Mouse (Mus musculus): ENCODE measurements around the gene Vcl.

The Vcl gene

DNA sequence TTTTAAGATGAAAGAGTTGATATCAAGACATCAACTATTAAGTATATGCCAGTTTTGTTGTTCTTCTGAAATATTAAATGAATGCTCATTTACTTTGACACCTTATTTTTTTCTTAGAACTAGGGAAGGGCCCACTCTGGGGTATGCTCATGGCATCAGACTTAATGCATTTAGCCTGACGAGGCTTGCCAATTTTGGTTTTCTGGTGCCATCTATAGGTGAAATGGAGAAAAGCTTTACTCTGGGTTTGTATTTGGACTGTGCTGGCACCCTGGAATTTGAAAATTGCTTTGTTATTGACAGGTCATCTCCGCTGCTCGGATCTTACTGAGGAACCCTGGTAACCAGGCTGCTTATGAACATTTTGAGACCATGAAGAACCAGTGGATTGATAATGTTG, 89.8 kb downstream of the Vcl start:
- DNase-seq, result no peak

GRCm38 (mm10) chr14:21020435-21020834, 91.2 kb downstream of the Vcl start:
- DNase-seq, result no peak

DNA sequence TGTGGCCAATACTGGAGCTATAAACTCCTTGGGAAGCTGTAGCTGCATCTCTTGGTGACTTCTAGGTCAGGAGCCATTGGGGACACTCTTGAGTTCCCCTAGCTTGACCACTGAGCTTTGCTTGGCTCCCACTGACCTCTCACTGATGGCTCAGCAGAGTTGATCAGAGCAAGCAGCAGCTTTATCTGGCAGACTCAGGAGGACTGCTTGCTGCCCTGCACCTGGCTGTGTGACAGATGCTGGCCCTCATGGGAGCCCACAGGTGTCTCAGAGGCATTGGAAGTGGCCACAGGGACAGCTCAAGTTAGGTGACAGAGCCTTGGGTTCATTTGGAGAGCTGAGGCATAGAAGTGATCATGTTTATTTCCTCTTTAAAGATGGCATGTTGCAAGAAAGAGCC, 98.3 kb downstream of the Vcl start:
- DNase-seq, result no peak

DNA sequence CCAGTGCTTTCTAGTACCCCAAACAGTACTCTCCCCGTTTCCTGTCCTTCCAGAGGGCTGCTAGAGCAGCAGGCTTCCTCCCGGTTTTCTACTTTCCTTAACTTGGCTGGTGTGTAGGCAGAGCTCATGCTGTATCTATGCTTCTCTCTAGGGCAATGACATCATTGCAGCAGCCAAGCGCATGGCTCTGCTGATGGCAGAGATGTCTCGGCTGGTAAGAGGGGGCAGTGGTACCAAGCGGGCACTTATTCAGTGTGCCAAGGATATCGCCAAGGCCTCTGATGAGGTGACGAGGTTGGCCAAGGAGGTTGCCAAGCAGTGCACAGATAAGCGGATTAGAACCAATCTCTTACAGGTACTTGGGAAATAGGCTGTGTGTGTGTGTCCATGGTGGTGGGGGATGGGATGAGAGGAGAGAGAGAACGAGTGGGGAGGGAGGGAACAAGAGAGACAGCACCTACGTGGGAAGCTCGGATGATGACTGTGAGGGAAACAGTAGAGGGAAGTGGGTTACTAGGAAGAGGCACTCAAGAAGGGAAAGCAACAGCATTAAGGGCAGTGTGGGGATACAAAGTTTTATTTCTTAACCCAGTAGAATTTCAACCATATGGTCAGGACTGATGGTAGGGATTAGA, 99.9 kb downstream of the Vcl start:
- no peak for DNase-seq

DNA sequence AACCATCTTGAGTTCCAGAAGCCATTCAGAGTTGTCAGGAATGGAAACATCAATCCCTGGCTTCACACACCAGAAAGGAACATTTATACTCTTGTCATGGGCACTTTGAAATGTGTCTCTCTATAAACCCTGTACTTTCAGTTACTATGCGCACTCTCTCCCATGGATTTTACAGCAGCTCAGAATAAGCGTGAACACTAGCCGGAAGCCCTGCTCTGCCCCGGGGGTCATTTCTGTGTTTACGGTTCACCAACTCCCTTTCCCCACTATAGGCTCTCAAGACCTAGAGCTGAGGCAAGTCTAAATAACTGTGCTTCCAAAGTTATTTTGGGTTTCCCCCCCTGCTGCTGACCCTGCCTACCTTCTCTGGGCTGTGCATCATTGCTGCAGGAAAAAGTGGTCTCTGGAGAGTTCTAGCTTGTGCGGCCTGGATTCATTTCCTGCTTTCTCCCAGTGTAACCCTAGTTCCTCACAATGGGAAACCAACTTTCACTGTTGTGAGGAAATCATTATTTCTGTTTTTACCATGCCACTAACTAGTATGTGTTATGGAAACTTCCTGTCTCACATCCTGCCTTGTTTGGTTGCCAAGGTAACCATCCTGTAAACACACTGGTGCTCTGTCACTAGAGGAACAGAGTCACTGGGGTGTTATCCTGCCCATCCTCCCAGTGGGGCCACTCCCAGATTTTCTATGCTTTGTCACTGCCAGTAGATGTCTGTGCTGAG, 102.7 kb downstream of the Vcl start:
- peak; percentile 66 to 79 for DNase-seq

GRCm38 (mm10) chr14:21034271-21034670, 105.1 kb downstream of the Vcl start:
- no peak for DNase-seq

GRCm38 (mm10) chr14:21034791-21035190, 105.6 kb downstream of the Vcl start:
- no peak for DNase-seq

- no peak for DNase-seq
These were observed 109.9 kb downstream of the Vcl start for GRCm38 (mm10) chr14:21039077-21039476.

GRCm38 (mm10) chr14:21039623-21040022, 110.4 kb downstream of the Vcl start:
- no peak for DNase-seq

- no peak for DNase-seq
These were observed 118.6 kb downstream of the Vcl start for GRCm38 (mm10) chr14:21047840-21048239.

DNA sequence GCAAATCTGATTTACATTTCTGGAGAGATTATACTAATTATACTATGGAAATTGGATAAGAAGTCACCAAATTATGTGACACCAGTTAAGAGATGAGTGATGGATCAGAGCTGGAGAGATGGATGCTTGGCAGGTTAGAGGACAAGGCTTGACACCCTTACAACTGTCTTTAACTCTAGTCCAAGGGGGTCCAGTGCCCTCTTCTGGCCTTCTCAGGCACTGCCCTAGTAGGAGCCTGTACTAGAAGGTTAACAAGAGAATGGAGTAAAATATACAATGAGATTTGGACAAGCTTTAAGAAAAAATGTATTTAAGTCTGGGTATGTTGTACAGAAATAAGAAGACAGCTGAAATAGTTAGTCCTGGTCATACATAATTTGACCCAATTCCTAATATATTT, 119.7 kb downstream of the Vcl start:
- DNase-seq, result peak; percentile 54 to 63

- peak in 1 of 2 experiments; percentile 26 for DNase-seq
These were observed 121.5 kb downstream of the Vcl start for GRCm38 (mm10) chr14:21050734-21051133.

- DNase-seq, result no peak
These were observed 122.3 kb downstream of the Vcl start for GRCm38 (mm10) chr14:21051380-21052111.

DNA sequence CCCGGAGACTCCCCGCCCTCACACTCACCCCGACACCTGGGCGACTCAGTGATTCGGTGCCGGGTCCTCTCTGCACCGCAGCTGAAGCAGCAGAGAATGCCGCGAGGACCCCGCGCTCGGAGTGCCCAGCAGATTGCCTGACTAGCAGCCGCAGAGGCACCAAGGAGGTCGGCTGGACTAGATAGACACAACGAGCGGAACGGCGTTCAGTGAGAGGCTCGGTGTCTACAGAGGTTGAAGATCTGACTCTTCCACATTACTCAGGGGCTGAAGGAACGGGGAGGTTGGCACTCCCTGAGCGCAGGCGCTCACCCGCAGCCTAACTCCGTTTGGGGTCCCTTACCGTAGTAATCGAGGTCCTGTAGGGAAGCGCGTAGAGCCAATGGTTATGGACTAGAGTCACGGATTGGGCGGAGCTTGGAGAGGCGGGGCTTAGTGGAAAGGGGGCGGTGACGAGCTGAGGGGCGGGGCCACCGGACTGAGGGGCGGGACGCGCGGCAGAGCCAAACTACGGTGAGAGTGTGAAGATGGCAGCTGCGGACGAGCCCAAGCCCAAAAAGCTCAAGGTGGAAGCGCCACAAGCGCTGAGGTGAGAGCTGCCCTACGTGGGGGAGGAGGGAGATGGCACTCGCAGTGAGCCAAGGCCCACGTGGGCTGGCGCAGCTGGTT, 123.0 kb downstream of the Vcl start, which contains the start of the genes Ap3m1 and Adk:
Gene Ap3m1 (minus strand): TSS at position 397 of the 669 bp plus-strand sequence.
Gene Adk (plus strand): TSS at position 463 of the 669 bp plus-strand sequence.
- peak; percentile 92 to 93 for DNase-seq

- peak; percentile 74 to 77 for DNase-seq
These were observed 123.6 kb downstream of the Vcl start for GRCm38 (mm10) chr14:21052781-21053130.

- peak in 1 of 2 experiments; percentile 34 for DNase-seq
These were observed 124.0 kb downstream of the Vcl start for GRCm38 (mm10) chr14:21053151-21053550.

- DNase-seq, result no peak
These were observed 124.4 kb downstream of the Vcl start for GRCm38 (mm10) chr14:21053586-21053985.

GRCm38 (mm10) chr14:21058972-21059371, 129.8 kb downstream of the Vcl start:
- no peak for DNase-seq

DNA sequence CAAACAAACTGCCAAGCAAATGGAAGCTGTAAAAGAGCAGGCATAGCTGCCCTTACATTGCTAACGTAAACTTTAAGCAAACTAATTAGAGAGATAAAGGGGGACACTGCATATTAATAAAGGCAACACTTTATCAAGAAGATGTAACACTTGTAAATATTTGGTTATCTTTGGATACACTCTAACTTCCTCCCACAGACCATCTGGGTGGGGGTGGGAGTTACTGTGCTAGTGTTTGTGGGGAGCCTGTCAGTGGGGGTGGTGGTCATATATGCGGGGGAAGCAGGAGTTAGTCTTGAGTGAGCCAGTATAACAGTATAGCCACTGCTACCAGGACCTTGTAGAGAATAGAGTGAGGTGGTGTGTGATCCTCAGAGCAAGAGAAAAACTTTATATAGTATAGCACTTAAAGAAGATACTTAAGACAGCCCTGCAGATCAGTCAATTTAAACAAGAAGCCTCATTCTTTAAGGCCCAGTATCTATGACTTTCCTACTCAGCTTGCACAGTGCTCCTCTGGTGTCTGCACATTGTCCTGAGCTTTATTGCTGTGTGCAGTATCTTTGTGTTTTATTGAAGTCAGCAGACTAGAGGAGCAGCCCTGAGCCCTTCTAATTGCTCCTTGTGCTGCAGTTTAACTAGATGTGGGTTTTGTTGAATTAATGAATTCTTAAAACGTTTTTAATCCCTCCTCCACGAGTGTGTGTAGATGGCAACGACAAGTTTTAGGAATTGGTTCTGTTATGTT, 133.7 kb downstream of the Vcl start:
- DNase-seq, result no peak

GRCm38 (mm10) chr14:21064321-21064720, 135.1 kb downstream of the Vcl start:
- DNase-seq, result no peak

GRCm38 (mm10) chr14:21065490-21066162, 136.4 kb downstream of the Vcl start:
- peak; percentile 52 for DNase-seq

- DNase-seq, result no peak
These were observed 140.4 kb downstream of the Vcl start for GRCm38 (mm10) chr14:21069594-21069993.
